Comparison of ENCODE assay signal across 23 mouse cellular contexts in the genomic region with DNA sequence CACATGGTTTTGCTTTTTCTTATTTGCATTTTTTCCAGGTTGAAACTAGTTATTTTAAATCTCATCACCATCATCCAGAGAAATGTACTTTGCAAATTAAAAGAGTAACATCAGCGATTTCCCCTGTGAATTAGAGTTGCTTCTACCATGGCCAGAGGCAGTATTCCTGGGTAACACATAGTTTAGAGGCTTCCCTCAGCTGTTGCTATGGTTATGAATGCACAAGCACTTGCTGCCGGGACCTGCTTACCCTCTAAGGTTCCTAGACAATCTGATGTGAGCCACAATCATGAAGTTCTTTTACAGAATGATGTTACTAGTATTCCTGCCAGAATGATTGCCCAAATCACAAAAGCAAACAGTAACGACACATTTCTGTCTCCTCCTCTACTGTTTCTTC.
DNase-seq lines count a peak whose midpoint lies in the region; ATAC-seq and TF ChIP-seq lines count a peak whose summit lies in the region.
"Had no signal": no experiment of that assay in that cellular context is flagged by ENCODE, and none has a peak within 500 bp of the region (broad histone marks: within the 10 kb centered on the region; RNA-seq: fewer than 3 reads in every experiment).

No protein-coding gene starts in this region.

- no peaks in the 10 kb centered on the region for H3K27me3 ChIP-seq in forebrain, postnatal 0 days (ENCODE audit: insufficient read depth, low read length)
- H3K27me3 ChIP-seq in forebrain, embryonic 10.5 days (ENCODE audit: poor library complexity, severe bottlenecking), result no peaks in the 10 kb centered on the region
- H3K27me3 ChIP-seq in neural tube, embryonic 14.5 days (ENCODE audit: control insufficient read depth, insufficient read depth, low read length), result no peaks in the 10 kb centered on the region
- no peaks in the 10 kb centered on the region for H3K27me3 ChIP-seq in neural tube, embryonic 15.5 days (replicated peaks)
- H3K27me3 ChIP-seq in midbrain, postnatal 0 days (ENCODE audit: insufficient read depth, low read length), result no peaks in the 10 kb centered on the region
- H3K27me3 ChIP-seq: heart, embryonic 15.5 days had no signal

- no peaks in the 10 kb centered on the region for H3K9me3 ChIP-seq in forebrain, postnatal 0 days (ENCODE audit: low read length)
- H3K9me3 ChIP-seq in forebrain, embryonic 10.5 days, result no peaks in the 10 kb centered on the region
- no peaks in the 10 kb centered on the region for H3K9me3 ChIP-seq in neural tube, embryonic 14.5 days (ENCODE audit: control insufficient read depth, low read length)
- H3K9me3 ChIP-seq in neural tube, embryonic 15.5 days (replicated peaks), result no peaks in the 10 kb centered on the region
- H3K9me3 ChIP-seq in midbrain, postnatal 0 days (ENCODE audit: low read length), result no peaks in the 10 kb centered on the region
- H3K9me3 ChIP-seq: heart, embryonic 15.5 days; limb, embryonic 10.5 days had no signal

- no peaks in the 10 kb centered on the region for H3K36me3 ChIP-seq in forebrain, postnatal 0 days (ENCODE audit: insufficient read depth)
- H3K36me3 ChIP-seq in forebrain, embryonic 10.5 days (replicated peaks), result no peaks in the 10 kb centered on the region
- no peaks in the 10 kb centered on the region for H3K36me3 ChIP-seq in neural tube, embryonic 14.5 days (ENCODE audit: control insufficient read depth, insufficient read depth, low read length)
- H3K36me3 ChIP-seq in neural tube, embryonic 15.5 days, result no peaks in the 10 kb centered on the region
- H3K36me3 ChIP-seq in midbrain, postnatal 0 days (ENCODE audit: insufficient read depth, low read length), result no peaks in the 10 kb centered on the region
- H3K36me3 ChIP-seq: heart, embryonic 15.5 days; limb, embryonic 10.5 days had no signal

- TF ChIP-seq CTCF in forebrain, postnatal 0 days (IDR thresholded peaks at IDR 0.05; ENCODE audit: low read depth), result no peak
- TF ChIP-seq CTCF in midbrain, postnatal 0 days (IDR thresholded peaks at IDR 0.05), result no peak

- peak; percentile 59; the same call in 1 of the 2 replicates for ATAC-seq in forebrain, postnatal 0 days
- peak; percentile 79 for ATAC-seq in neural tube, embryonic 14.5 days (ENCODE audit: low read depth)
- no peak; the same call in 1 of the 2 replicates for ATAC-seq in neural tube, embryonic 15.5 days (ENCODE audit: low FRiP score)
- no peak for ATAC-seq in midbrain, postnatal 0 days (ENCODE audit: low FRiP score)
- ATAC-seq: liver, postnatal 0 days; lung, postnatal 0 days had no signal

- H3K4me2 ChIP-seq in forebrain, postnatal 0 days (ENCODE audit: low read depth), result no peak overlapping the region
- no peak overlapping the region for H3K4me2 ChIP-seq in neural tube, embryonic 14.5 days (ENCODE audit: low read depth, low read length)
- no peak overlapping the region for H3K4me2 ChIP-seq in neural tube, embryonic 15.5 days
- H3K4me2 ChIP-seq in midbrain, postnatal 0 days (ENCODE audit: low read depth, low read length, poor library complexity, severe bottlenecking), result no peak overlapping the region
- H3K4me2 ChIP-seq: heart, embryonic 15.5 days; liver, embryonic 11.5 days had no signal

- H3K9ac ChIP-seq in forebrain, postnatal 0 days, result no peak overlapping the region
- no peak overlapping the region for H3K9ac ChIP-seq in neural tube, embryonic 14.5 days (replicated peaks; ENCODE audit: low read depth, low read length)
- H3K9ac ChIP-seq in neural tube, embryonic 15.5 days (replicated peaks), result no peak overlapping the region
- no peak overlapping the region for H3K9ac ChIP-seq in midbrain, postnatal 0 days (replicated peaks; ENCODE audit: low read length, poor library complexity, severe bottlenecking)
- H3K9ac ChIP-seq: heart, embryonic 15.5 days; liver, postnatal 0 days had no signal

- WGBS in forebrain, postnatal 0 days, result 29% methylated on average over 3 of the region's 3 CpGs
- WGBS in forebrain, embryonic 10.5 days, result 60% methylated on average over 3 of the region's 3 CpGs
- WGBS in neural tube, embryonic 14.5 days, result 28% methylated on average over 3 of the region's 3 CpGs
- 37% methylated on average over 3 of the region's 3 CpGs for WGBS in neural tube, embryonic 15.5 days
- WGBS in midbrain, postnatal 0 days, result 19% methylated on average over 3 of the region's 3 CpGs

- H3K27ac ChIP-seq in forebrain, postnatal 0 days (ENCODE audit: low read depth, low read length), result no peak overlapping the region
- no peak overlapping the region for H3K27ac ChIP-seq in forebrain, embryonic 10.5 days
- no peak overlapping the region for H3K27ac ChIP-seq in neural tube, embryonic 14.5 days (ENCODE audit: low read depth, low read length)
- H3K27ac ChIP-seq in neural tube, embryonic 15.5 days (replicated peaks), result no peak overlapping the region
- H3K27ac ChIP-seq in midbrain, postnatal 0 days (ENCODE audit: low read depth, low read length), result no peak overlapping the region
- H3K27ac ChIP-seq: gastrocnemius, adult 2 months; heart, embryonic 15.5 days; kidney, postnatal 0 days; limb, embryonic 10.5 days; macrophage had no signal

- no peak overlapping the region for H3K4me3 ChIP-seq in forebrain, postnatal 0 days (ENCODE audit: low read depth, low read length)
- no peak overlapping the region for H3K4me3 ChIP-seq in forebrain, embryonic 10.5 days
- no peak overlapping the region for H3K4me3 ChIP-seq in neural tube, embryonic 14.5 days (ENCODE audit: low read depth, low read length)
- H3K4me3 ChIP-seq in neural tube, embryonic 15.5 days (replicated peaks), result no peak overlapping the region
- no peak overlapping the region for H3K4me3 ChIP-seq in midbrain, postnatal 0 days (ENCODE audit: low read depth, low read length)
- H3K4me3 ChIP-seq: gastrocnemius, adult 2 months; heart, embryonic 15.5 days; limb, embryonic 10.5 days had no signal

- no peaks in the 10 kb centered on the region for H3K4me1 ChIP-seq in forebrain, postnatal 0 days (ENCODE audit: insufficient read depth)
- peaks cover 5% of the 10 kb centered on the region for H3K4me1 ChIP-seq in forebrain, embryonic 10.5 days
- H3K4me1 ChIP-seq in neural tube, embryonic 14.5 days (ENCODE audit: control insufficient read depth, insufficient read depth, low read length), result no peaks in the 10 kb centered on the region
- 0 out of 2 replicates have a peak, but pooled peaks cover 3% of the 10 kb centered on the region for H3K4me1 ChIP-seq in neural tube, embryonic 15.5 days
- H3K4me1 ChIP-seq in midbrain, postnatal 0 days (ENCODE audit: insufficient read depth, low read length), result no peaks in the 10 kb centered on the region
- H3K4me1 ChIP-seq: heart, embryonic 15.5 days; limb, embryonic 10.5 days had no signal

- peak; percentile 6 for DNase-seq in forebrain, postnatal 0 days
- no peak for DNase-seq in forebrain, embryonic 10.5 days (ENCODE audit: extremely low spot score, low spot score)
- peak; percentile 1 for DNase-seq in mesoderm, embryonic 11.5 days (ENCODE audit: low read depth, low spot score)
- DNase-seq in midbrain, postnatal 0 days (ENCODE audit: low spot score), result peak; percentile 52
- no peak for DNase-seq in left cerebral cortex, adult 9 months (ENCODE audit: low spot score in 2 of 2)
- no peak for DNase-seq in urinary bladder, postnatal 25 days (ENCODE audit: low spot score)
- DNase-seq: adrenal gland, postnatal 25 days; cerebellum, adult 11-12 months; cerebellum, postnatal 10 days; gastrocnemius, adult 2 months; heart, postnatal 36 days; kidney, adult 2 months; liver, postnatal 0 days; right cerebral cortex, postnatal 4 days; thymus, postnatal 36 days had no signal

Comparison
In these comparisons a context has a peak if more than half of its experiments do, and no peak if none do; other contexts are left out.
1. ATAC-seq: peak in forebrain, postnatal 0 days (single experiment) and neural tube, embryonic 14.5 days (single experiment); none in neural tube, embryonic 15.5 days (single experiment) and midbrain, postnatal 0 days (single experiment).
2. DNase-seq: peak in forebrain, postnatal 0 days (single experiment), mesoderm, embryonic 11.5 days (single experiment) and midbrain, postnatal 0 days (single experiment); none in forebrain, embryonic 10.5 days (single experiment), left cerebral cortex, adult 9 months (0 of 2) and urinary bladder, postnatal 25 days (single experiment).